Mouse (Mus musculus): Measurements from ENCODE around the gene Gzme.

DNA sequence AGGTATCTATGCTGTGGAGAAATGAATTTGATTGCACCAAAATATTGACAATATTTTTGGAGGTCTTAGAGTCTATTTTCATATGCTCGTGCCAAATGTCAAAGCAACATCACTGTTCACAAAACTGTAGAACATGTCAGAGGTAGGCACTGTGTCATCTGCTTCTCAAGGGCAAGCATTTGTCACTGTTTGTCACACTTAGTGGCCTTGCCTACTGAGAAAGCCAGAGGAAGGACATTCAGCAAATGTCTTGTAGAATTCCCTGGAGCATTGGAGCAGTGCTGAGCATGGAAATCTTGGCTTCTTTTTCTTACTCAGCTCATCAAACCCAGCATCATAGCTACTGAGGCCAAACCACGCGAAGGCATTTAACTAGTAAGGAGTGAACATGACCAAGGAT lies 3.1 kb upstream of the Gzme start:
- TF ChIP-seq CTCF (IDR thresholded peaks at IDR 0.05; ENCODE audit: extremely low read depth, insufficient read length, insufficient replicate concordance, low read depth, low read length), result no peak
- no peak for TF ChIP-seq POLR2A (IDR thresholded peaks at IDR 0.05; ENCODE audit: low read depth, low read length)

Data from small intestine, adult 2 months (tissue).